Mouse (Mus musculus) MN1 (cell line): ENCODE results near the gene Arhgdig.
A peak's percentile ranks its signal among the peaks of the same experiment; 100 is the strongest.

ENCODE experiments used
- DNase-seq: peaks from one replicate; pipeline ENCODE4 v3.0.0-alpha.2; 2016; ENCODE audit warnings: low spot score

Arhgdig gene

DNA sequence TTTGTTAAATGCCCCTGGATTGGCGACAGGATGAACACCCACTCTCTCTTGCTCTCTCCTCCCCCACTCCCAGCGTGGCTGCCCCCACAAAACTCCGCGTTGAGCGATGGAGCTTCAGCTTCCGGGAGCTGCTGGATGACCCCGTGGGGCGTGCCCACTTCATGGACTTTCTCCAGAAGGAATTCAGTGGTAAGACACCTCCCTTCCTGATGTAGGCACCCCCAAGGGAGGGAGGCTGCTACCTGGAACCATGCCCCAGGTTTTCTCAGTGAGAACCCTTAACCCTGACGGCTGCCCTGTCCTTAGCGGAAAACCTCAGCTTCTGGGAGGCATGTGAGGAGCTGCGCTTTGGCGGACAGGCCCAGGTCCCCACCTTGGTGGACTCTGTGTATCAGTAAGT is at the start of gene Arhgdig:
Arhgdig (minus strand) TSS at position 101 of the 400 bp plus-strand sequence.
- DNase-seq = no peak

- no peak for DNase-seq
Measured at GRCm38 (mm10) chr17:26255313-26255712, 47.7 kb upstream of the Arhgdig start.

- peak; percentile 54 for DNase-seq
Measured at GRCm38 (mm10) chr17:26253399-26253798, 45.8 kb upstream of the Arhgdig start.

DNA sequence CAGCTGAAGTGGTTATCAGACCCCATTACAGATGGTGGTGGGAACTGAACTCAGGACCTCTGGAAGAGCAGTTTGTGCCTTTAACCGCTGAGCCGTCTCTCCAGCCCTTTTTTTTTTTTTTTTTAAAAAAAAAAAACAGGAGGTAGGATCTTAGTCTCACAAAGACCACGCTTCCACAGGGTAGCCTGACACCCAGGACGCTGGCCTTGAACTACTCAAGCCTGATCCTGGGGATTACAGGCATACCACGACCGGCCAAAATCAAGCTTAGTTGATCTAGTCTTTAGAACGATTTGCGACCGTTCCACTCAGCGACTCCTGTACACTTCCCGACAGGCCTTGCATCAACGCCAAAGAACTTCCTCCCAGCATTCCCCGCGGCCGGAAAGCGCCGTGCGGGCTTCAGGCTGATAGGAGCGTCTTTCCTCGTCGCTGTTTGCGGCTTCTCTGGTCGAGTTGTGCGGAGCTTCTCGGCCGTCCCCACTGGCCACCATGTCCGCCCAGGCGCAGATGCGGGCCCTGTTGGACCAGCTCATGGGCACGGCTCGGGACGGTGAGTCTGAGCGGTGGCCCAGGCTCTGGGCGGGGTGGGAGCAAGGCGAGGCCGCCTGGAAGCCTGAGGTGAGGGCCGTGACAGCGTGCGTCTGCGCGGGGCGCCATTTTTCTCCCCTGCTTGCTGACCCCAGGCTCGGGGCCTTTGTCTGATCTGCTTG is 45.1 kb upstream of the Arhgdig start, which contains the start of gene Luc7l:
Luc7l (plus strand) TSS at position 358 of the 713 bp plus-strand sequence.
- DNase-seq = peak; percentile 97

DNA sequence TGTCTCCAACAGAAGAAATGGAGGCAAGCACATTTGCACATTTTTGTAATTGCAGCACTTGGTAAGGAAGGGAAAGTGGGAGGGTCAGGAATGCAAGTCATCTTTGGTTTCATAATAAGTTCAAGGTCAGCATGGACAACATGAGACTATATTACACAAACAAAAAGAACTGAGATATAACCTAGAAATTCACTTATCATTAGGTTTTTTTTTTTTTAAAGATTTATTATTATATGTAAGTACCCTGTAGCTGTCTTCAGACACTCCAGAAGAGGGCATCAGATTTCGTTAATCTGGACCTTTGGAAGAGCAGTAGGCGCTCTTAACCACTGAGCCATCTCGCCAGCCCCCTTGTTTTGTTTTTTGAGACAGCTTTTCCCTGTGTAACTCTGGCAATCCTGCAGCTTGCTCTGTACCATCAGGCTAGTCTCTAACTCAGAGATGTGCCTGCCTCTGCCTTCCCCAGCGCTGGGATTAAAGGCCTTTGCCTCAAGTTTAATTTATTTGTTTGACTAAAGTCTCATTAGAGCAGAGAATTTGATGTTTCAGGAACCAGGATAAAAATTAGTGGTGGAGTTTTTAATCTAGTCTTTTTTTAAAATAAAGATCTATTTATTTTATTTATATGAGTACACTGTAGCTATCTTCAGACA is 44.4 kb upstream of the Arhgdig start:
- no peak for DNase-seq

- peak; percentile 98 for DNase-seq
Measured at GRCm38 (mm10) chr17:26244101-26244841, 36.7 kb upstream of the Arhgdig start, which contains the start of gene Fam234a. Fam234a (minus strand) TSS chr17:26244242.

GRCm38 (mm10) chr17:26243471-26244100 is 36.0 kb upstream of the Arhgdig start:
- peak; percentile 75 for DNase-seq

- DNase-seq = peak; percentile 58
Measured at GRCm38 (mm10) chr17:26240990-26241389, 33.4 kb upstream of the Arhgdig start.

GRCm38 (mm10) chr17:26240120-26240790 is 32.7 kb upstream of the Arhgdig start:
- DNase-seq = peak; percentile 58

- no peak for DNase-seq
Measured at GRCm38 (mm10) chr17:26239551-26239950, 32.0 kb upstream of the Arhgdig start.

GRCm38 (mm10) chr17:26237667-26238066 is 30.1 kb upstream of the Arhgdig start:
- DNase-seq = no peak

GRCm38 (mm10) chr17:26235077-26235815 is 27.7 kb upstream of the Arhgdig start:
- DNase-seq = no peak

DNA sequence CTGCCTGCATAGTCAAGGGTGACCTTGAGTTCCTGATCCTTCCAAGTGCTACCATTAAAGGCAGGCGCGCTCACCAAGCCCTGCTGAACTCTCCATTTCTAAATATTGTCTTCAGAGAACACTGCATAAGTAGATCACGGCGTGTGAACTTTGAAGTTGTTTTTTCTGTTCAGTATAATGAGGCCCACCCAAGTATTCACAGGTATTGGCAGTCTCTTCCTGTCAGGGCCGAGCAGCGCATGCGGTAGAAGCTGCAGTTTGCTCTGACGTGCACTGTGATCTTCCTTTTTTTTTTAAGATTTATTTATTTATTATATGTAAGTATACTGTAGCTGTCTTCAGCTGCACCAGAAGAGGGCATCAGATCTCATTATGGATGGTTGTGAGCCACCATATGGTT is 26.8 kb upstream of the Arhgdig start:
- DNase-seq = no peak

DNA sequence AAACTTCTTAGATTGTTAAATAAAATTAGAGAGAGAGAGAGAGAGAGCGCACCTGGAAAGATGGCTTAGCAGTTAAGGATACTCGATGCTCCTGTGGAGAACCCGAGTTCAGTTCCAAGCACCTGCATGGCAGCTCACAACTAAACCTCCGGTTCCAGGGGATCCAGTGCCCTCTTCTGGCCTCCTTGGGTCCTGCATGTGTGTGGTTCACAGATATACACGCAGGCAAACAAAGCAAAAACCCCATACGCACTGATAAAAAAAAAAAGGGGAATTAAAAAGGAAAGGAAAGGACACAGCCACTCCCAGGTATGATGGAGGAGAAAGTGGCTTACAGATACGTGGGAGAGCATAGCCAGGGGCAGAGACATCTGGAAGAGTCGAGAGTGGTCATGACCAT is 25.3 kb upstream of the Arhgdig start:
- DNase-seq = no peak

DNA sequence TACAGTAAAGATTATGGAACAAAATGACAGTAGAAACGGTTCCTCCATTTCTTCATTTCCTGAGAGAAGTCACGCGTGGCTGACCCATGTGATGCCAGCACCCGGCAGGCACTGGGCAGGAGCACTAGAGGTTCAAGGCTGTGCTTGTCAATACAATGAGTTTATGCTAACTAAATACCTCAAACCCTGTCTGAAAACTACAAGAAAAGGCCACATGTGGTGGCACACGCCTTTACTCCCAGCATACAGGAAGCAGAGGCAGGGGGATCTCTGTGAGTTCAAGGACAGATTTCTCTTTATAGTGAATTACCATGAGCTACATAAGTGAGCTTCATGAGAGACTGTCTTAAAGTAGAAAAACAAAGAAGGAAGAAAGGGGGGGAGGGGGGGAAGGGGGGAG is 23.6 kb upstream of the Arhgdig start:
- no peak for DNase-seq

DNA sequence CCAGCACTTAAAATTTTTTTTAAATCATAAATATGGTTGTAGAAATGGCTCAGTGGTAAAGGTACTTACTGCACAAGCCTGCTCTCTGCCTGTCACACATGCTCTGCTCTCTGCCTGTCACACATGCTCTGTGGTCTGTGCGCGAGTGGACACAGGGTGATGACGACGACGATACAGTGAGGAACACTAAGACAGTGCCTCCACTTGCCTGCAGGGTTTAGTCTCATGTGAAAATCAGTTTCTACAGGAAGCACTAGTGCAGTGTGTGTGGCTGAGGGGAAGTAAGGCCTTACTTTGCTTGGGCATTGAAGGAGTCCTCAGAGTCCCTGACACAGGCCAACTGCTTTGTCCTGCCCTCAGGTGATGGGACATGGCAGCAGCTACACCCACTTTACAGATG is 22.2 kb upstream of the Arhgdig start:
- no peak for DNase-seq

DNA sequence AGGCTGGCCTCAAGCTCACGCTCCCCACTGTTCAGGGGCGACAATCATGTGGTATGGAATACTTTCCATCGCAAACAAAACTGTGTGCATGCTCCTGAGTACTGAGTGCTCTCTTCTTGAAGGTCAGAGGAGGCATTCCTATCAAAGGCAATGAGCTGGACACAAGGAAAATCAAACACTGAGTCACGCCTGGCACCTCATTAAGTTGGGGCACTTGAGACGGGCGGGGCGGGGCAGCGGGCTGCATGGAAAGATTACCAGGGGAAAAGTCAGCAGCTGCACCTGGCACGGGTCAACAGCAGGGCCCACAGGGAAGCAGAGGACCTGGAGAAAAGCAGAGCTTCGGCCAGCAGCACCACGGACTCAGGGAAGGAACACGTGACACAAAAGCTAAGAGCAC is 17.6 kb upstream of the Arhgdig start:
- DNase-seq = no peak

GRCm38 (mm10) chr17:26221508-26221907 is 13.9 kb upstream of the Arhgdig start:
- no peak for DNase-seq

- no peak for DNase-seq
Measured at GRCm38 (mm10) chr17:26212681-26213080, 5.1 kb upstream of the Arhgdig start.

- no peak for DNase-seq
Measured at GRCm38 (mm10) chr17:26212241-26212640, 4.7 kb upstream of the Arhgdig start.

GRCm38 (mm10) chr17:26206392-26206791 is 1.2 kb downstream of the Arhgdig start:
- no peak for DNase-seq
